ENCODE assay signal across 9 mouse cellular contexts in the genomic region with DNA sequence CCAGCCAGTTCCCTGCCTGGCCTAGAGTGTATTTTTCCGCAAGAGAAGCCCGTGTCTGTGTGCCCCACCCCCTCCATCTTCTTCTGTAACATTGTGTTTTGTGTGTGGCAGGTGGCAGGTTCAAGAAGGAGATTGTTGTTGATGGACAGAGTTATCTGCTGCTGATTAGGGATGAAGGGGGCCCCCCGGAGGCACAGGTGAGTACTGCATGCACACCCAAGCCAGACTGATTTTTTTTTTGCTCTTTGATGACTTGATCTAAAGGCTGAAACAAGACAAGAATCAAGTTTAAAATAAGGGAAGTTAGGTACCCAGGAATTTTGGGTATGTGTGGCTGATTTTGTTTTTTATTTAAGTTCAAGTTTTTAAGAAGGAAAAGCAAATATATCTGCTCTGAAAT.
DNase-seq lines count a peak whose midpoint lies in the region; ATAC-seq and TF ChIP-seq lines count a peak whose summit lies in the region.
"Had no signal": no experiment of that assay in that cellular context is flagged by ENCODE, and none has a peak within 500 bp of the region (broad histone marks: within the 10 kb centered on the region; RNA-seq: fewer than 3 reads in every experiment).

No protein-coding gene starts in this region.

- H3K9ac ChIP-seq in intestine, embryonic 16.5 days (ENCODE audit: low read depth, low read length), result no peak overlapping the region
- no peak overlapping the region for H3K9ac ChIP-seq in intestine, embryonic 15.5 days
- H3K9ac ChIP-seq in intestine, postnatal 0 days (ENCODE audit: low read depth, low read length), result no peak overlapping the region
- no peak overlapping the region for H3K9ac ChIP-seq in stomach, embryonic 16.5 days (ENCODE audit: low read length)
- H3K9ac ChIP-seq: limb, embryonic 15.5 days had no signal

- H3K9me3 ChIP-seq in intestine, embryonic 16.5 days (ENCODE audit: control insufficient read depth, low read length), result no peaks in the 10 kb centered on the region
- H3K9me3 ChIP-seq in intestine, embryonic 15.5 days, result no peaks in the 10 kb centered on the region
- no peaks in the 10 kb centered on the region for H3K9me3 ChIP-seq in intestine, postnatal 0 days (ENCODE audit: control insufficient read depth)
- H3K9me3 ChIP-seq in stomach, embryonic 16.5 days (replicated peaks; ENCODE audit: control insufficient read depth, low read length), result no peaks in the 10 kb centered on the region
- H3K9me3 ChIP-seq: limb, embryonic 15.5 days had no signal

- no peak overlapping the region for H3K4me3 ChIP-seq in intestine, embryonic 16.5 days (ENCODE audit: low read length)
- no peak overlapping the region for H3K4me3 ChIP-seq in intestine, embryonic 15.5 days (replicated peaks)
- no peak overlapping the region for H3K4me3 ChIP-seq in intestine, postnatal 0 days (ENCODE audit: low read depth, low read length)
- no peak overlapping the region for H3K4me3 ChIP-seq in stomach, embryonic 16.5 days (replicated peaks; ENCODE audit: low read length)
- H3K4me3 ChIP-seq: limb, embryonic 15.5 days had no signal

- no peaks in the 10 kb centered on the region for H3K36me3 ChIP-seq in intestine, embryonic 16.5 days (ENCODE audit: control insufficient read depth, insufficient read depth, low read length)
- no peaks in the 10 kb centered on the region for H3K36me3 ChIP-seq in intestine, embryonic 15.5 days
- H3K36me3 ChIP-seq in intestine, postnatal 0 days (ENCODE audit: control insufficient read depth, insufficient read depth), result peaks cover 6% of the 10 kb centered on the region; the same call in 1 of the 2 replicates
- no peaks in the 10 kb centered on the region for H3K36me3 ChIP-seq in stomach, embryonic 16.5 days (ENCODE audit: control insufficient read depth, insufficient read depth, low read length)

- H3K4me2 ChIP-seq in intestine, embryonic 16.5 days (ENCODE audit: low read depth, low read length), result no peak overlapping the region
- H3K4me2 ChIP-seq in intestine, embryonic 15.5 days (replicated peaks), result no peak overlapping the region
- no peak overlapping the region for H3K4me2 ChIP-seq in intestine, postnatal 0 days (replicated peaks; ENCODE audit: low read depth)
- H3K4me2 ChIP-seq in stomach, embryonic 16.5 days (ENCODE audit: low read depth, low read length), result no peak overlapping the region
- H3K4me2 ChIP-seq: limb, embryonic 15.5 days had no signal

- 0 out of 2 replicates have a peak overlapping the region, but pooled peaks have one; percentile 8 for H3K27ac ChIP-seq in intestine, embryonic 16.5 days (ENCODE audit: low read length)
- no peak overlapping the region for H3K27ac ChIP-seq in intestine, embryonic 15.5 days
- H3K27ac ChIP-seq in intestine, postnatal 0 days (ENCODE audit: low read depth, low read length), result no peak overlapping the region
- peak overlapping the region; percentile 31; the same call in 1 of the 2 replicates for H3K27ac ChIP-seq in stomach, embryonic 16.5 days (ENCODE audit: low read length)

- no peak for ATAC-seq in intestine, embryonic 16.5 days
- ATAC-seq in intestine, embryonic 15.5 days, result no peak
- no peak for ATAC-seq in intestine, postnatal 0 days
- no peak for ATAC-seq in stomach, embryonic 16.5 days (ENCODE audit: insufficient read depth, low FRiP score)

- peak; percentile 43 for DNase-seq in 416B (ENCODE audit: low read depth)
- DNase-seq in adrenal gland, postnatal 36 days, result peak; percentile 41 to 55
- DNase-seq in natural killer cell, adult 2 months (ENCODE audit: low spot score in 2 of 2), result no peak
- no peak for DNase-seq in B cell, adult 2 months

- H3K27me3 ChIP-seq in intestine, embryonic 16.5 days (replicated peaks; ENCODE audit: control insufficient read depth, insufficient read depth, low read length), result no peaks in the 10 kb centered on the region
- no peaks in the 10 kb centered on the region for H3K27me3 ChIP-seq in intestine, embryonic 15.5 days (replicated peaks)
- no peaks in the 10 kb centered on the region for H3K27me3 ChIP-seq in intestine, postnatal 0 days (replicated peaks; ENCODE audit: control insufficient read depth, insufficient read depth, low read length)
- H3K27me3 ChIP-seq in stomach, embryonic 16.5 days (ENCODE audit: control insufficient read depth, insufficient read depth, low read length), result no peaks in the 10 kb centered on the region
- H3K27me3 ChIP-seq: limb, embryonic 15.5 days had no signal

- H3K4me1 ChIP-seq in intestine, embryonic 16.5 days (ENCODE audit: control insufficient read depth, insufficient read depth, low read length), result 0 out of 2 replicates have a peak, but pooled peaks cover 10% of the 10 kb centered on the region
- H3K4me1 ChIP-seq in intestine, embryonic 15.5 days (replicated peaks), result no peaks in the 10 kb centered on the region
- peaks cover 3% of the 10 kb centered on the region; the same call in 1 of the 2 replicates for H3K4me1 ChIP-seq in intestine, postnatal 0 days (replicated peaks; ENCODE audit: control insufficient read depth, insufficient read depth, low read length)
- H3K4me1 ChIP-seq in stomach, embryonic 16.5 days (ENCODE audit: control insufficient read depth, insufficient read depth, low read length), result no peaks in the 10 kb centered on the region

- peak; percentile 69 for TF ChIP-seq CTCF in intestine, postnatal 0 days (IDR thresholded peaks at IDR 0.05; ENCODE audit: low read depth)

- WGBS in intestine, embryonic 16.5 days, result 57% methylated on average over 3 of the region's 3 CpGs
- WGBS in intestine, embryonic 15.5 days, result 67% methylated on average over 3 of the region's 3 CpGs
- 64% methylated on average over 3 of the region's 3 CpGs for WGBS in intestine, postnatal 0 days
- 48% methylated on average over 3 of the region's 3 CpGs for WGBS in stomach, embryonic 16.5 days

Comparison
In these comparisons a context has a peak if more than half of its experiments do, and no peak if none do; other contexts are left out.
1. H3K27ac ChIP-seq: peak in intestine, embryonic 16.5 days (single experiment) and stomach, embryonic 16.5 days (single experiment); none in intestine, embryonic 15.5 days (single experiment) and intestine, postnatal 0 days (single experiment).
2. DNase-seq: peak in 416B (single experiment) and adrenal gland, postnatal 36 days (2 of 2); none in natural killer cell, adult 2 months (0 of 2) and B cell, adult 2 months (0 of 2).